17 mouse cellular contexts compared by ENCODE assay signal in genomic region chr11:119572316-119573010, GRCm38 (mm10). TPM values are rescaled to one million over a fixed set of nuclear protein-coding genes. Genes with fewer than 3 reads are reported as not detected.
DNase-seq lines count a peak whose midpoint lies in the region; ATAC-seq and TF ChIP-seq lines count a peak whose summit lies in the region.
"Had no signal": no experiment of that assay in that cellular context is flagged by ENCODE, and none has a peak within 500 bp of the region (broad histone marks: within the 10 kb centered on the region; RNA-seq: fewer than 3 reads in every experiment).

No protein-coding gene starts in this region.

- no peak for ATAC-seq in hindbrain, postnatal 0 days
- ATAC-seq: inflammation-experienced regulatory T-cells, adult 6 months; Patski had no signal

- TF ChIP-seq EP300 in ES-Bruce4 (IDR thresholded peaks at IDR 0.05; ENCODE audit: insufficient read depth, low read depth, low read length), result 0 out of 2 replicates have a peak, but pooled peaks have one; percentile 26

- no peak overlapping the region for H3K9ac ChIP-seq in hindbrain, postnatal 0 days (replicated peaks; ENCODE audit: low read length)
- H3K9ac ChIP-seq in ES-Bruce4 (ENCODE audit: low read depth, poor library complexity, severe bottlenecking), result no peak overlapping the region
- H3K9ac ChIP-seq: limb, embryonic 15.5 days; lung, embryonic 14.5 days had no signal

- WGBS in hindbrain, embryonic 10.5 days, result 57% methylated on average over 15 of the region's 15 CpGs
- WGBS in hindbrain, postnatal 0 days, result 38% methylated on average over 15 of the region's 15 CpGs
- WGBS in limb, embryonic 10.5 days, result 77% methylated on average over 15 of the region's 15 CpGs

- H3K4me2 ChIP-seq in hindbrain, postnatal 0 days (ENCODE audit: low read depth, low read length), result no peak overlapping the region
- H3K4me2 ChIP-seq: limb, embryonic 15.5 days; lung, embryonic 14.5 days had no signal

- no peaks in the 10 kb centered on the region for H3K36me3 ChIP-seq in hindbrain, embryonic 10.5 days
- H3K36me3 ChIP-seq in hindbrain, postnatal 0 days (ENCODE audit: insufficient read depth, low read length), result no peaks in the 10 kb centered on the region
- no peaks in the 10 kb centered on the region for H3K36me3 ChIP-seq in ES-Bruce4 (ENCODE audit: control insufficient read depth, insufficient read depth, low read length, poor library complexity, severe bottlenecking)
- no peaks in the 10 kb centered on the region for H3K36me3 ChIP-seq in limb, embryonic 10.5 days
- H3K36me3 ChIP-seq: limb, embryonic 15.5 days had no signal

- no peak for TF ChIP-seq CTCF in hindbrain, postnatal 0 days (IDR thresholded peaks at IDR 0.05; ENCODE audit: low read depth)
- no peak for TF ChIP-seq CTCF in ES-Bruce4 (IDR thresholded peaks at IDR 0.05; ENCODE audit: low read depth, low read length)

- TF ChIP-seq POLR2A in ES-Bruce4 (IDR thresholded peaks at IDR 0.05; ENCODE audit: insufficient read depth, low read length), result no peak

- peaks cover 29% of the 10 kb centered on the region for H3K4me1 ChIP-seq in hindbrain, embryonic 10.5 days (replicated peaks)
- H3K4me1 ChIP-seq in hindbrain, postnatal 0 days (ENCODE audit: insufficient read depth, low read length), result no peaks in the 10 kb centered on the region
- H3K4me1 ChIP-seq in ES-Bruce4 (ENCODE audit: control insufficient read depth, insufficient read depth, low read length), result no peaks in the 10 kb centered on the region
- peaks cover 9% of the 10 kb centered on the region for H3K4me1 ChIP-seq in limb, embryonic 10.5 days

- peaks cover 3% of the 10 kb centered on the region; the same call in 1 of the 2 replicates for H3K27me3 ChIP-seq in hindbrain, embryonic 10.5 days (ENCODE audit: insufficient read depth, poor library complexity, severe bottlenecking)
- H3K27me3 ChIP-seq in hindbrain, postnatal 0 days (ENCODE audit: insufficient read depth, low read length), result no peaks in the 10 kb centered on the region
- H3K27me3 ChIP-seq in ES-Bruce4 (ENCODE audit: control insufficient read depth, insufficient read depth, low read length, poor library complexity, severe bottlenecking), result no peaks in the 10 kb centered on the region
- H3K27me3 ChIP-seq in limb, embryonic 10.5 days (ENCODE audit: low read depth, poor library complexity, severe bottlenecking), result no peaks in the 10 kb centered on the region
- H3K27me3 ChIP-seq: limb, embryonic 15.5 days had no signal

- DNase-seq in hindbrain, embryonic 10.5 days (ENCODE audit: low spot score), result no peak
- DNase-seq in hindbrain, postnatal 0 days (ENCODE audit: low spot score), result no peak
- DNase-seq in adrenal gland, postnatal 14 days, result peak; percentile 64
- no peak for DNase-seq in limb, embryonic 10.5 days (ENCODE audit: low spot score)
- DNase-seq in thymus, postnatal 0 days (ENCODE audit: low spot score), result no peak
- DNase-seq in embryo, embryonic 9.5 days (ENCODE audit: extremely low spot score), result no peak
- DNase-seq: cerebellum, adult 18-20 months; gastrocnemius, postnatal 14 days; kidney, postnatal 4 days; lung, embryonic 14.5 days; right cerebral cortex, postnatal 14 days had no signal

- H3K27ac ChIP-seq in hindbrain, embryonic 10.5 days, result peak overlapping the region; percentile 76
- H3K27ac ChIP-seq in hindbrain, postnatal 0 days, result no peak overlapping the region
- no peak overlapping the region for H3K27ac ChIP-seq in ES-Bruce4 (ENCODE audit: insufficient read depth, low read length)
- peak overlapping the region; percentile 46; the same call in 1 of the 2 replicates for H3K27ac ChIP-seq in limb, embryonic 10.5 days
- H3K27ac ChIP-seq: left cerebral cortex, adult 2 months; limb, embryonic 15.5 days had no signal

- H3K9me3 ChIP-seq in hindbrain, embryonic 10.5 days, result no peaks in the 10 kb centered on the region
- H3K9me3 ChIP-seq in hindbrain, postnatal 0 days (ENCODE audit: low read length), result no peaks in the 10 kb centered on the region
- no peaks in the 10 kb centered on the region for H3K9me3 ChIP-seq in ES-Bruce4 (replicated peaks; ENCODE audit: control insufficient read depth, insufficient read depth, low read length, poor library complexity, severe bottlenecking)
- H3K9me3 ChIP-seq in limb, embryonic 10.5 days (replicated peaks), result no peaks in the 10 kb centered on the region
- H3K9me3 ChIP-seq: limb, embryonic 15.5 days had no signal

- no peak overlapping the region for H3K4me3 ChIP-seq in hindbrain, embryonic 10.5 days
- H3K4me3 ChIP-seq in hindbrain, postnatal 0 days (ENCODE audit: low read length), result no peak overlapping the region
- peak overlapping the region; percentile 21; the same call in 1 of the 2 replicates for H3K4me3 ChIP-seq in ES-Bruce4 (ENCODE audit: low read depth, low read length)
- no peak overlapping the region for H3K4me3 ChIP-seq in limb, embryonic 10.5 days
- H3K4me3 ChIP-seq: left cerebral cortex, adult 2 months; limb, embryonic 15.5 days had no signal

RNA-seq across cellular contexts. Expression of gene Nptx1, which starts 24.9 kb away (rescaled TPM):
- 3.2 and 9.7 TPM in 2 replicates for polyA plus RNA-seq in hindbrain, embryonic 10.5 days (2016; fragmentation: Nextera tagmentation; extraction: Ambion mirVana)
- total RNA-seq in hindbrain, postnatal 0 days (2014; rRNA removed), result 27.0 and 29.0 TPM in 2 replicates
- polyA plus RNA-seq in hindbrain, postnatal 0 days (2015; fragmentation: Nextera tagmentation; extraction: Ambion mirVana), result 9.4 and 10.1 TPM in 2 replicates
- polyA plus RNA-seq in ES-Bruce4 (2011; ENCODE audit: insufficient read depth, insufficient read length, low read depth, missing spikeins), result 0.21 TPM in 1 of 2 replicates, not detected in the other
- total RNA-seq in adrenal gland, postnatal 14 days (2021), result 3.3 and 4.1 TPM in 2 replicates
- polyA plus RNA-seq in limb, embryonic 10.5 days (2016; fragmentation: Nextera tagmentation; extraction: Ambion mirVana), result 0.25 and 0.36 TPM in 2 replicates
- polyA plus RNA-seq in thymus, postnatal 0 days (2015; fragmentation: Nextera tagmentation; extraction: Ambion mirVana), result 0.23 and 0.31 TPM in 2 replicates
- total RNA-seq: megakaryocyte, adult 5-6 weeks had no signal
- polyA plus RNA-seq: inflammation-experienced regulatory T-cells, adult 6 months had no signal

RNA-seq across cellular contexts. Expression of gene Rptor, which starts 30.2 kb away (rescaled TPM):
- polyA plus RNA-seq in hindbrain, embryonic 10.5 days (2016; fragmentation: Nextera tagmentation; extraction: Ambion mirVana), result 11.8 and 12.4 TPM in 2 replicates
- total RNA-seq in hindbrain, postnatal 0 days (2014; rRNA removed), result 60.8 and 69.0 TPM in 2 replicates
- polyA plus RNA-seq in hindbrain, postnatal 0 days (2015; fragmentation: Nextera tagmentation; extraction: Ambion mirVana), result 8.6 and 8.7 TPM in 2 replicates
- 41.5 and 47.1 TPM in 2 replicates for polyA plus RNA-seq in ES-Bruce4 (2011; ENCODE audit: insufficient read depth, insufficient read length, low read depth, missing spikeins)
- total RNA-seq in adrenal gland, postnatal 14 days (2021), result 45.5 and 47.9 TPM in 2 replicates
- 17.4 and 17.9 TPM in 2 replicates for polyA plus RNA-seq in limb, embryonic 10.5 days (2016; fragmentation: Nextera tagmentation; extraction: Ambion mirVana)
- polyA plus RNA-seq in thymus, postnatal 0 days (2015; fragmentation: Nextera tagmentation; extraction: Ambion mirVana), result 12.3 and 14.0 TPM in 2 replicates

Comparison
In these comparisons a context has a peak if more than half of its experiments do, and no peak if none do; other contexts are left out.
1. H3K27ac ChIP-seq: peak in hindbrain, embryonic 10.5 days (single experiment) and limb, embryonic 10.5 days (single experiment); none in hindbrain, postnatal 0 days (single experiment) and ES-Bruce4 (single experiment).